Mouse (Mus musculus): ENCODE data around the gene Galnt7. TPM values are rescaled to one million over a fixed set of nuclear protein-coding genes. Genes with fewer than 3 reads are reported as not detected.

Gene Galnt7
- polyA plus RNA-seq, 1 experiment from 2014 or later: 17.3 TPM

DNA sequence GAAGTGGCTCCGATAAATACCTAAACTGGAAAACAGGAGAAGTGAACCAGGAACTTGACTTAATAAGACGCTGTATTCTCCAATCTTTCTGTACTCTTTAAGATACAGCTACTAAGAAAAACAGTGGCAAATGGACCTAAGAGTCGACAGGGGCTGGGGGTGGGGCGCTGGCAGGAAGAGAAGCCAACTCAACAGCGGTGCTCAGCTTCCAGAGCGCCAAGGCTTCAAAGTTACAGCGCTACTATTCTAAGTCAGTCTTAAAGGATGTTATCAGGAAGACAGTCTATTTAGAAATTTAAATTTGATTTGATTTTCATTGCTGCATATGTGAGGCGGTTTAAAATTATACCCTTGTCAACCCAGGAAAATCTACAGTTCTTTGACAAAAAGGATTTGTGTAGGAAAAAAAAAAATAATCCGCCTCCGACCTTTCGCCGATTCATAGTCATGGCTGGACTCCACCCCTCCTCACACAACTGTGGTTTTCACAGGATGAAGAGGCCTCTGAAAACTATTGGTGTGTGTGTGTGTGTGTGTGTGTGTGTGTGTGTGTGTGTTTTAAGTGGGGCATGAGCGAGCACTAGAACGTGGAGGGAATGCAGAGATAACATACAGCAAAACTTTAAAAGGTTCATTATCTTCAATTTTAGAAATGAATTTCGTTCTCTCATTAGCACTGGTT, 15.1 kb downstream of the Galnt7 start:
- WGBS: 92% methylated on average over 15 of the region's 15 CpGs
- Histone ChIP-seq H3K27me3 (ENCODE audit: control insufficient read depth, insufficient read depth, low read length) (no peaks in the 10 kb centered on the region), H3K4me3 (ENCODE audit: low read depth, low read length) (no peak overlapping the region), H3K4me1 (replicated peaks; ENCODE audit: control insufficient read depth, insufficient read depth, low read length) (no peaks in the 10 kb centered on the region), H3K27ac (ENCODE audit: low read depth, low read length) (no peak overlapping the region), H3K9me3 (ENCODE audit: control insufficient read depth, low read length) (no peaks in the 10 kb centered on the region), H3K9ac (ENCODE audit: low read depth, low read length) (no peak overlapping the region), H3K4me2 (replicated peaks; ENCODE audit: low read depth, low read length) (no peak overlapping the region), H3K36me3 (ENCODE audit: control insufficient read depth, insufficient read depth, low read length) (no peaks in the 10 kb centered on the region)
- no peak for DNase-seq (ENCODE audit: low spot score)
- ATAC-seq (ENCODE audit: low FRiP score): no peak

DNA sequence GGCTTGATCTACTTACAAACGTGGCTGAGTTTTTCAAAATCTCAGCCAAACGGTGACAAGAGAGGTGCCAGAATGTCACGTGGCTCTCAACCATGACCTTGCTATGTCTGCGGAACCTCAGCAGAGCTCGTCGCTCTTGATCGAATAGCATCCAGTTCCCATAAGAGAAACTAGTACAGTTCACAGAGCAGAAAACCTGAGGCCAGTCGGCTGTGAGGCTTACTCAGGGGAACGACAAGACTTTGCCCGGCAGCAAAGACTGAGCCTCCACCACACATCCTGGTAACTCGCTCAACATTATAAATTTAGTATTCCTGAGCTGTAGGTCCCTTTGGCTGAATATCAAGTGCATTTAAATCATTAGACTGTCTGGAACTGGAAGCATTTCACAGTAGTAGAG, 16.1 kb downstream of the Galnt7 start:
- Histone ChIP-seq H3K36me3 (ENCODE audit: control insufficient read depth, insufficient read depth, low read length) (no peaks in the 10 kb centered on the region), H3K4me2 (replicated peaks; ENCODE audit: low read depth, low read length) (no peak overlapping the region), H3K9me3 (ENCODE audit: control insufficient read depth, low read length) (no peaks in the 10 kb centered on the region), H3K4me3 (ENCODE audit: low read depth, low read length) (no peak overlapping the region), H3K9ac (ENCODE audit: low read depth, low read length) (no peak overlapping the region), H3K27me3 (ENCODE audit: control insufficient read depth, insufficient read depth, low read length) (no peaks in the 10 kb centered on the region), H3K27ac (ENCODE audit: low read depth, low read length) (no peak overlapping the region), H3K4me1 (replicated peaks; ENCODE audit: control insufficient read depth, insufficient read depth, low read length) (no peaks in the 10 kb centered on the region)
- 92% methylated on average over 11 of the region's 11 CpGs for WGBS
- ATAC-seq (ENCODE audit: low FRiP score): no peak
- no peak for DNase-seq (ENCODE audit: low spot score)

DNA sequence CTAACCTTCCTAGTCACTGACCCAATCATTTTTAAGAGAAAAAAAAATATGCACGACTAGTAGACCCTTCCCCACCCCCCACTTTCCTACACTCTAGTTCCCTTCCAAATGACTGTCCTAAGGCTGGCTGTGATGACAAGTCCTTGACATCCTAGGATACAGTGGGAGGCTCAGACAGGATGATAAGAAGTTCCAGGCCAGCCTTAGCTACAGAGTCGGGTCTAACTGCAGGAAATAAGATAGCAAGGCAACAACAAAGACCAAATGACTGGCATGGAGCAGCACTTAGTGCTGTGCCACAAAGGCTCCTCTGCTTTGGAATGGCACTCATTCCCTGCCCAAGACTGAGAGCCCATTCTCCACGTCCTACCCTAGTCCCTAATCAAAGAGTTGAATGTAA, 16.6 kb downstream of the Galnt7 start:
- 72% methylated on average over 3 of the region's 3 CpGs for WGBS

DNA sequence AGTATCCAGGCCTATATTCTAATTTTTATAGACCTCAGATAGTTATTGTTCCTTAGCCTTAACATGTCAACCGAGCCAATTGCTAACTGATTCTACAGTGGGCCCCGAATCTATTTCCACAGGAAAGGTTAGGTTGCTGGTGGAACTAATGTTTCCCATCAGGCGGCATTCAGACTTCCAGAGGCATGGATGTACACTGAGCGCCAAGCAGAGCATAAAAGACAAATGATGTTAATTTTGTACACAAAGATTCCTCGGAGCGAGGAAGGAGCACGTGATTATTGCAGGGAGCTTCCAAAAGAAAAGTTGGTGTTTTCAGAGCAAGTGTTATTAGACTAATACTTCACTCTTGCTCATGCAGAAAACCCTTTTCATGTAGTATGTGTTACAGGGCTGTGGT, 21.1 kb downstream of the Galnt7 start:
- ATAC-seq (ENCODE audit: low FRiP score) (no peak), DNase-seq (ENCODE audit: low spot score) (no peak)
- Histone ChIP-seq H3K9me3 (ENCODE audit: control insufficient read depth, low read length) (no peaks in the 10 kb centered on the region), H3K27ac (ENCODE audit: low read depth, low read length) (no peak overlapping the region), H3K4me2 (replicated peaks; ENCODE audit: low read depth, low read length) (no peak overlapping the region), H3K36me3 (ENCODE audit: control insufficient read depth, insufficient read depth, low read length) (no peaks in the 10 kb centered on the region), H3K9ac (ENCODE audit: low read depth, low read length) (no peak overlapping the region), H3K4me1 (replicated peaks; ENCODE audit: control insufficient read depth, insufficient read depth, low read length) (no peaks in the 10 kb centered on the region), H3K4me3 (ENCODE audit: low read depth, low read length) (no peak overlapping the region), H3K27me3 (ENCODE audit: control insufficient read depth, insufficient read depth, low read length) (no peaks in the 10 kb centered on the region)
- WGBS: 81% methylated on average over 7 of the region's 7 CpGs

More for the DNA sequence above, 16.6 kb downstream of the Galnt7 start:
- no peaks in the 10 kb centered on the region for H3K36me3 ChIP-seq (ENCODE audit: control insufficient read depth, insufficient read depth, low read length)
- no peak overlapping the region for H3K4me2 ChIP-seq (replicated peaks; ENCODE audit: low read depth, low read length)
- DNase-seq (ENCODE audit: low spot score) (no peak), ATAC-seq (ENCODE audit: low FRiP score) (no peak)
- H3K4me1 ChIP-seq (replicated peaks; ENCODE audit: control insufficient read depth, insufficient read depth, low read length): no peaks in the 10 kb centered on the region
- no peaks in the 10 kb centered on the region for H3K9me3 ChIP-seq (ENCODE audit: control insufficient read depth, low read length)
- no peak overlapping the region for H3K4me3 ChIP-seq (ENCODE audit: low read depth, low read length)
- no peaks in the 10 kb centered on the region for H3K27me3 ChIP-seq (ENCODE audit: control insufficient read depth, insufficient read depth, low read length)
- no peak overlapping the region for H3K27ac ChIP-seq (ENCODE audit: low read depth, low read length)
- no peak overlapping the region for H3K9ac ChIP-seq (ENCODE audit: low read depth, low read length)

DNA sequence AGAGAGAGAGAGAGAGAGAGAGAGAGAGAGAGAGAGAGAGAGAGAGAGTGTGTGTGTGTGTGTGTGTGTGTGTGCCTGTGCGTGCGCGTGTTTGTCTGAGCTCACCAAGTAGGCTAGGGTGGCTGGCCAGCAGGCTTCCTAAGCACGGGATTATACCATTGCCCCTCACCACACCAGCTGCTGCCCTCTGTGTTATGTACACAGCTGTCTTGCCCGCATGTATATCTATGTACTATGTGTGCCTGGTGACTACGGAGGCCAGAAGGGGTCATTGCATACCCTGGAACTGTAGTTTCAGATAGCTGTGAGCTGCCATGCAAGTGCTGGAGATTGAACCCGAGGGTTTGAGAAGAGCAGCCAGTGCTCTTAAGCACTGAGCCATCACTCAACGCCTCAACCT, 22.7 kb downstream of the Galnt7 start:
- no peaks in the 10 kb centered on the region for H3K4me1 ChIP-seq (replicated peaks; ENCODE audit: control insufficient read depth, insufficient read depth, low read length)
- H3K9ac ChIP-seq (ENCODE audit: low read depth, low read length): no peak overlapping the region
- H3K27me3 ChIP-seq (ENCODE audit: control insufficient read depth, insufficient read depth, low read length): no peaks in the 10 kb centered on the region
- no peak overlapping the region for H3K27ac ChIP-seq (ENCODE audit: low read depth, low read length)
- ATAC-seq (ENCODE audit: low FRiP score) (no peak), DNase-seq (ENCODE audit: low spot score) (no peak)
- no peaks in the 10 kb centered on the region for H3K9me3 ChIP-seq (ENCODE audit: control insufficient read depth, low read length)
- H3K4me3 ChIP-seq (ENCODE audit: low read depth, low read length): no peak overlapping the region
- WGBS: 93% methylated on average over 8 of the region's 8 CpGs
- no peak overlapping the region for H3K4me2 ChIP-seq (replicated peaks; ENCODE audit: low read depth, low read length)
- no peaks in the 10 kb centered on the region for H3K36me3 ChIP-seq (ENCODE audit: control insufficient read depth, insufficient read depth, low read length)

DNA sequence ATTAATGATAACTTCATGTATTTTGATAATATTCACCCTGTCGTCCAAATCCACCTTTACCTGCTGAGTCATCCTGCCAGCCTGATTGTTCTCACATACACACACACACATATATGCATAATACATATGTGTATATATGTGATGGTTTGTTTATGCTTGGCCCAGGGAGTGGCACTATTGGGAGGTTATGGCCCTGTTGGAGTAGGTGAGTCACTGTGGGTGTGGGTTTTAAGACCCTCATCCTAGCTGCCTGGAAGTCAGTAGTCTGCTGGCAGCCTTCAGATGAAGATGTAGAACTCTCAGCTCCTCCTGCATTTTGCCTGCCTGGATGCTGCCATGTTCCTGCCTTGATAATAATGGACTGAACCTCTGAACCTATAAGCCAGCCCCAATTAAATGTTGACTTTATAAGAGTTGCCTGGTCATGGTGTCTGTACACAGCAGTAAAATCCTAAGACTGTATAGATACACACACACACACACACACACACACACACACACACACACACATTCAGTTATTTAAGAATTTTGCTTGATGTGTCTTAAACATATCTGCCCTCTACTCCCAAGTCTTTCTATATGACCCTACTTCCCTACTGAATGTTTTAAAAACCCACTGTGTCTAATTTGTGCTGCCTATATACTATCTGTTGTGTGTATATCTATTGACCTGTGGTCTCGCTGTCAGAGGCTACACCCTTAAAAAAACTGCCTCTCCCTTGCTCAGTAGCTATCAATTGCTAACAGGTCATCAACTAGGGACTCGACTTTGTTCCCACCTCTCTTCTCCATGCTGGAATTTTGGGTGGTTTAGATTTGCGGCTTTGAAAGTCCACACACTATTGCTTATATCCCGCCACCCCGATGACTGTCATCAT, 23.8 kb downstream of the Galnt7 start:
- ATAC-seq (ENCODE audit: low FRiP score) (no peak), DNase-seq (ENCODE audit: low spot score) (no peak)
- 90% methylated on average over 6 of the region's 6 CpGs for WGBS
- H3K4me2 ChIP-seq (replicated peaks; ENCODE audit: low read depth, low read length): no peak overlapping the region
- H3K27ac ChIP-seq (ENCODE audit: low read depth, low read length): no peak overlapping the region
- H3K4me1 ChIP-seq (replicated peaks; ENCODE audit: control insufficient read depth, insufficient read depth, low read length): no peaks in the 10 kb centered on the region
- H3K4me3 ChIP-seq (ENCODE audit: low read depth, low read length): no peak overlapping the region
- H3K36me3 ChIP-seq (ENCODE audit: control insufficient read depth, insufficient read depth, low read length): no peaks in the 10 kb centered on the region
- no peak overlapping the region for H3K9ac ChIP-seq (ENCODE audit: low read depth, low read length)
- no peaks in the 10 kb centered on the region for H3K9me3 ChIP-seq (ENCODE audit: control insufficient read depth, low read length)
- H3K27me3 ChIP-seq (ENCODE audit: control insufficient read depth, insufficient read depth, low read length): no peaks in the 10 kb centered on the region

DNA sequence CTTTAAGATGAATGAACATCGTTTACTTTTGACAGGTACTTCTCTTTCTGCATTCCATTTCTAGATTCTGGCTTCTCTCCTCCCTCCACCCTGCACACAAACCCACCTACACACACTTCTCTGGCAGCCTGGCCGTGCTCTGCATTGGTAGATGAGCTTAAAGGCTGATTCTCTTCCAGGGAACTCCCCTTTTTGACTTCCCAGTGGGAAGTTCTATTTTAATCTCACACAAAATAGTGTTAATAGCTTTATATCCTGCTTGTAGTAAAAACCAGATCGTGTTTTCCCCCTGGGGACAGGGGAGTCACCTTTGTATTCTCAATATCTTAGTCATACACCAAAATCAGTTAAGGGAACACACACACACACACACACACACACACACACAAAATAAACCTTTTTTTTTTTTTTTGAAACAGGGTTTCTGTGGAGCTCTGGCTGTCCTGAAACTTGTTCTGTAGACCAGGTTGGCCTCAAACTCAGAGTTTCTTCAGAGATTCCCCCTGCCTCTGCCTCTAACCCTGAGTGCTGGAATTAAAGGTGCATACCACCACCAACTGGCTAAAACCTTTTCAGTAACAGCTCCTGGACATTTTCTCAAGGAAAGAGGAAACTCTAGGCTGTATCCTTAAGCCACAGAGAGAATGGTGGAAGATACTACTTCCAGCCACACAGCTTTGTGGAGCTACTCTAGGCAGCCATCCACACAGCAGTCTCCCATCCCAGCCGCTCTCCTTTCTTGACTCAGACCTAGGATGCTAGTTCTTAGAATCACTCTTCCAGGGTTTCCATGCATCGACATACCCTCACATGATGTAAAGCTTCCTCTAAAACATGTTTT, 24.7 kb downstream of the Galnt7 start:
- Histone ChIP-seq H3K9me3 (ENCODE audit: control insufficient read depth, low read length) (no peaks in the 10 kb centered on the region), H3K4me3 (ENCODE audit: low read depth, low read length) (no peak overlapping the region), H3K4me1 (replicated peaks; ENCODE audit: control insufficient read depth, insufficient read depth, low read length) (no peaks in the 10 kb centered on the region), H3K4me2 (replicated peaks; ENCODE audit: low read depth, low read length) (no peak overlapping the region), H3K27ac (ENCODE audit: low read depth, low read length) (no peak overlapping the region), H3K27me3 (ENCODE audit: control insufficient read depth, insufficient read depth, low read length) (no peaks in the 10 kb centered on the region), H3K9ac (ENCODE audit: low read depth, low read length) (no peak overlapping the region), H3K36me3 (ENCODE audit: control insufficient read depth, insufficient read depth, low read length) (no peaks in the 10 kb centered on the region)
- ATAC-seq (ENCODE audit: low FRiP score) (no peak), DNase-seq (ENCODE audit: low spot score) (no peak)
- 87% methylated on average over 5 of the region's 5 CpGs for WGBS

DNA sequence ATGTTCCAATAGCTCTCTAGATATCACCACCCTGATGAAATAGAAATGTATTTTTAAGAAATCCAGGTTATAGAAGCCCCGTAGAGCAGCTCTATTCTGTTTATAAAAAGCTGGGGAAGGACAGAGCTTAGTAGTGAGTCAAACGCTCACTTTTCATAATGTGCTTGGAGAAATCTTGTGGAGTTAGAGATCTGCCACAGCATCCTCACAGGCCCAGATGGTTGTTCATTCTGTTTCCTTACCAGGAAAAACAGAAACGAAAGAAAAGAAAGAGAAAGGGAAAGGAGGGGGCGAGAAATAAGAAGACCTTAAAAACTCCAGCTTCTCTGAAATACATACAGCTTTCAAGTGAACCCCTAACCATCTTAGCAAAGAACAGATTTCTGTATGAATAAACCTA, 28.9 kb downstream of the Galnt7 start:
- Histone ChIP-seq H3K27me3 (ENCODE audit: control insufficient read depth, insufficient read depth, low read length) (no peaks in the 10 kb centered on the region), H3K36me3 (ENCODE audit: control insufficient read depth, insufficient read depth, low read length) (no peaks in the 10 kb centered on the region), H3K4me3 (ENCODE audit: low read depth, low read length) (no peak overlapping the region), H3K4me2 (replicated peaks; ENCODE audit: low read depth, low read length) (no peak overlapping the region), H3K9ac (ENCODE audit: low read depth, low read length) (no peak overlapping the region), H3K27ac (ENCODE audit: low read depth, low read length) (no peak overlapping the region), H3K4me1 (replicated peaks; ENCODE audit: control insufficient read depth, insufficient read depth, low read length) (no peaks in the 10 kb centered on the region), H3K9me3 (ENCODE audit: control insufficient read depth, low read length) (no peaks in the 10 kb centered on the region)
- no peak for DNase-seq (ENCODE audit: low spot score)
- WGBS: 89% methylated on average over 4 of the region's 4 CpGs
- ATAC-seq (ENCODE audit: low FRiP score): no peak
